Mouse (Mus musculus): ENCODE measurements around the gene Fgfr2.

DNA sequence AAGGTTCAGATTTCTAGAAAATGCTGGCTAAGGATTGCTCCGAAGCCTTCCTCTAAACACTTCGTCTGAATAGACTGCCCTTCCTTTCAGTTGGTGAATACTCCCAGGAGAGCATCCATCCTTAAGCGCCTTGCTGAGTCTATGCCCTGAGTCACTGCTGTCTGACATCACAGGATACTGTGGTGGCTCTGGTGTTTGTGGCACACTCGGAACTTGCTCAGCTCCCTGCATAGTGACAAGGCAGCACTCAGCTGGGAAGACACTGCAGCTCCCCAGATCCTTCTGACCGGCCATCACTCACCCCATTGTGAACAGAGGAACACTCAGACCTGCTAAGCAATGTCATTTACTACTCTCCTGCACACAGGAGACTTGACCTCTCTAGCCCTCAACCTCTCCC lies 675.6 kb downstream of the Fgfr2 start:
- TF ChIP-seq POLR2A (IDR thresholded peaks at IDR 0.05; ENCODE audit: low read depth, low read length) (no peak), CTCF (IDR thresholded peaks at IDR 0.05; ENCODE audit: borderline replicate concordance, insufficient read depth, low read length) (no peak)
